Mouse (Mus musculus): ENCODE results near the gene Gtf3c1. TPM values are rescaled to one million over a fixed set of nuclear protein-coding genes. Genes with fewer than 3 reads are reported as not detected.

Gene Gtf3c1
- polyA plus RNA-seq, 1 experiment from 2014 or later = 4.8 TPM

GRCm38 (mm10) chr7:125601821-125602448, 105.6 kb downstream of the Gtf3c1 start:
- WGBS (ENCODE audit: insufficient replicate concordance) = 52% methylated on average over 11 of the region's 11 CpGs
- no peaks in the 10 kb centered on the region for H3K9me3 ChIP-seq (ENCODE audit: low read length)
- no peak overlapping the region for H3K9ac ChIP-seq (replicated peaks)
- TF ChIP-seq CTCF (IDR thresholded peaks at IDR 0.05; ENCODE audit: low read depth) (no peak), EP300 (IDR thresholded peaks at IDR 0.05; ENCODE audit: low read depth) (no peak)
- no peak overlapping the region for H3K4me3 ChIP-seq (ENCODE audit: low read depth, low read length)
- no peak overlapping the region for H3K4me2 ChIP-seq (ENCODE audit: low read depth, low read length)
- DNase-seq (no peak), ATAC-seq (no peak)
- H3K27me3 ChIP-seq (ENCODE audit: insufficient read depth, low read length) = peaks cover 4% of the 10 kb centered on the region; the same call in 1 of the 2 replicates
- H3K36me3 ChIP-seq (replicated peaks; ENCODE audit: insufficient read depth, low read length) = no peaks in the 10 kb centered on the region
- peaks cover 25% of the 10 kb centered on the region for H3K4me1 ChIP-seq (ENCODE audit: insufficient read depth)
- H3K27ac ChIP-seq (ENCODE audit: low read depth) = peak overlapping the region; percentile 20; the same call in 1 of the 2 replicates

- Histone ChIP-seq H3K9me3 (ENCODE audit: low read length) (no peaks in the 10 kb centered on the region), H3K4me2 (ENCODE audit: low read depth, low read length) (no peak overlapping the region), H3K27me3 (ENCODE audit: insufficient read depth, low read length) (peaks cover 4% of the 10 kb centered on the region; the same call in 1 of the 2 replicates), H3K9ac (replicated peaks) (no peak overlapping the region), H3K4me3 (ENCODE audit: low read depth, low read length) (no peak overlapping the region), H3K27ac (ENCODE audit: low read depth) (peak overlapping the region; percentile 66; the same call in 1 of the 2 replicates), H3K4me1 (ENCODE audit: insufficient read depth) (peaks cover 22% of the 10 kb centered on the region), H3K36me3 (replicated peaks; ENCODE audit: insufficient read depth, low read length) (no peaks in the 10 kb centered on the region)
- no peak for ATAC-seq
- WGBS (ENCODE audit: insufficient replicate concordance) = 73% methylated on average over 6 of the region's 6 CpGs
- TF ChIP-seq CTCF (IDR thresholded peaks at IDR 0.05; ENCODE audit: low read depth) (no peak), EP300 (IDR thresholded peaks at IDR 0.05; ENCODE audit: low read depth) (no peak)
- DNase-seq = no peak
These were observed 106.3 kb downstream of the Gtf3c1 start for GRCm38 (mm10) chr7:125601280-125601670.

- ATAC-seq (no peak), DNase-seq (no peak)
These were observed 106.8 kb downstream of the Gtf3c1 start for GRCm38 (mm10) chr7:125600612-125601279.

DNA sequence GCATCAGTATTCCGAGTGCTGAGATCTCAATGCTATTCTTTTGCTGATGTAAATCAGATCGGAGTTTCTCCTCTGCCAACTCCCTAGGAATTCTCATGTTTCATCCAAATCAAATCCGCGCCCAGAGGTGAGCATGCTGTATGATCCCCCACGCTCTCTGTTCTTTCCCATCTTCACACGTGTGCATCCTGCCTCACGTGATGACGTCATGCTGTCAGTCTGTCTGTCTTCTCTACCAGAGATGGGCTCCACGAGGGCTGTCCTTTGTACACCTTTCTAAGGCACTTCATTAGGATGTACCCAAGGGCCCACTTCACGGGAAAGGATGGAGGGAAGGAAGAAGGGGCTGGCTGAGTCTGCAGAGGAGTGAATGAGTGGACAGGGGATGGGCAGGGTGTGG, 107.4 kb downstream of the Gtf3c1 start:
- Histone ChIP-seq H3K4me3 (ENCODE audit: low read depth, low read length) (no peak overlapping the region), H3K27ac (ENCODE audit: low read depth) (no peak overlapping the region), H3K9ac (replicated peaks) (no peak overlapping the region), H3K4me2 (ENCODE audit: low read depth, low read length) (no peak overlapping the region), H3K9me3 (ENCODE audit: low read length) (no peaks in the 10 kb centered on the region), H3K36me3 (replicated peaks; ENCODE audit: insufficient read depth, low read length) (no peaks in the 10 kb centered on the region), H3K4me1 (ENCODE audit: insufficient read depth) (peaks cover 16% of the 10 kb centered on the region), H3K27me3 (ENCODE audit: insufficient read depth, low read length) (peaks cover 4% of the 10 kb centered on the region; the same call in 1 of the 2 replicates)
- no peak for TF ChIP-seq CTCF (IDR thresholded peaks at IDR 0.05; ENCODE audit: low read depth)
- no peak for TF ChIP-seq EP300 (IDR thresholded peaks at IDR 0.05; ENCODE audit: low read depth)
- ATAC-seq (no peak), DNase-seq (no peak)
- WGBS (ENCODE audit: insufficient replicate concordance) = 48% methylated on average over 10 of the region's 10 CpGs

More at GRCm38 (mm10) chr7:125600612-125601279, 106.8 kb downstream of the Gtf3c1 start:
- 12% methylated on average over 6 of the region's 6 CpGs for WGBS (ENCODE audit: insufficient replicate concordance)
- TF ChIP-seq EP300 (IDR thresholded peaks at IDR 0.05; ENCODE audit: low read depth) = no peak
- TF ChIP-seq CTCF (IDR thresholded peaks at IDR 0.05; ENCODE audit: low read depth) = no peak
- Histone ChIP-seq H3K36me3 (replicated peaks; ENCODE audit: insufficient read depth, low read length) (no peaks in the 10 kb centered on the region), H3K4me2 (ENCODE audit: low read depth, low read length) (peak overlapping the region; percentile 19; the same call in 1 of the 2 replicates), H3K9me3 (ENCODE audit: low read length) (no peaks in the 10 kb centered on the region), H3K4me3 (ENCODE audit: low read depth, low read length) (no peak overlapping the region), H3K4me1 (ENCODE audit: insufficient read depth) (peaks cover 20% of the 10 kb centered on the region), H3K9ac (replicated peaks) (no peak overlapping the region), H3K27ac (ENCODE audit: low read depth) (peak overlapping the region; percentile 66; the same call in 1 of the 2 replicates), H3K27me3 (ENCODE audit: insufficient read depth, low read length) (peaks cover 4% of the 10 kb centered on the region; the same call in 1 of the 2 replicates)

DNA sequence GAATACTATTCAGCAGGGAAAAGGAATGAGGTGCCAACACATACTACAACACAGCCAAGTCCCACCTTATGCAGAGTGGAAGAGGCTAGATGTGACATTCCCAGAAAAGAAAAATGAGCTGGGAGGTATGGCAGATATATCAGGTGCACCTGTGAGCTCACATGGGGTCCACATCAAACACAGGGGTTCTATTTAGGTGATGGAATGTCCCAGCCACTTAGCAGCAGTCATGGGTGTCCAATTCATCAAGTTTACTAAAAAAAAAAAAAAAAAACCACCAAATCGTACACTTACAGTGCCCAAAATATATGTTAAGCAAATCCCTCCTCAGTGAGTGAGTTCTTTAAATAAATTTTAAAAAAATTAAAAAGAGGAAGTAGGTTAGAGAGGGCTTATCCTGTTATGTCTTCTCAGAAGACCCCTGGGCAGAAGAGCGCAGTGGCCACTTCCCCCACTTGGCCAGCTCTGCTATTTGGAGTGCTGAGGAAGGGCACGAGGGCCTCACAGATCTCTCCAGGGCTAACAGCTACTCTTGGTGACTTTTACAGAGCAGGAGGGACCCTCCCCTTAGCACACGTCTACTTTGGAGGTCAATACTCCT, 108.1 kb downstream of the Gtf3c1 start:
- Histone ChIP-seq H3K27me3 (ENCODE audit: insufficient read depth, low read length) (peaks cover 4% of the 10 kb centered on the region; the same call in 1 of the 2 replicates), H3K36me3 (replicated peaks; ENCODE audit: insufficient read depth, low read length) (no peaks in the 10 kb centered on the region), H3K4me2 (ENCODE audit: low read depth, low read length) (no peak overlapping the region), H3K9ac (replicated peaks) (no peak overlapping the region), H3K27ac (ENCODE audit: low read depth) (no peak overlapping the region), H3K4me3 (ENCODE audit: low read depth, low read length) (no peak overlapping the region), H3K4me1 (ENCODE audit: insufficient read depth) (peaks cover 16% of the 10 kb centered on the region), H3K9me3 (ENCODE audit: low read length) (no peaks in the 10 kb centered on the region)
- WGBS (ENCODE audit: insufficient replicate concordance) = 17% methylated on average over 4 of the region's 4 CpGs
- no peak; the same call in 1 of the 2 replicates for ATAC-seq
- TF ChIP-seq CTCF (IDR thresholded peaks at IDR 0.05; ENCODE audit: low read depth) (no peak), EP300 (IDR thresholded peaks at IDR 0.05; ENCODE audit: low read depth) (no peak)
- no peak for DNase-seq
